Comparison of ENCODE assay signal across 14 mouse cellular contexts in genomic region chr9:66205702-66206101, GRCm38 (mm10). TPM values are rescaled to one million over a fixed set of nuclear protein-coding genes. Genes with fewer than 3 reads are reported as not detected.
DNase-seq lines count a peak whose midpoint lies in the region; TF ChIP-seq lines count a peak whose summit lies in the region.
"Had no signal": no experiment of that assay in that cellular context is flagged by ENCODE, and none has a peak within 500 bp of the region (broad histone marks: within the 10 kb centered on the region; RNA-seq: fewer than 3 reads in every experiment).

No protein-coding gene starts in this region.

- peaks cover 20% of the 10 kb centered on the region for H3K4me1 ChIP-seq in heart, adult 2 months (ENCODE audit: control insufficient read depth, insufficient read depth, low read length)
- H3K4me1 ChIP-seq in limb, embryonic 10.5 days, result peaks cover 4% of the 10 kb centered on the region; the same call in 1 of the 2 replicates

- no peak for TF ChIP-seq CTCF in heart, adult 2 months (IDR thresholded peaks at IDR 0.05)

- TF ChIP-seq POLR2A in heart, adult 2 months (IDR thresholded peaks at IDR 0.05; ENCODE audit: insufficient read depth, low read depth, low read length), result no peak

- peak overlapping the region; percentile 23 for H3K27ac ChIP-seq in heart, adult 2 months
- H3K27ac ChIP-seq in limb, embryonic 10.5 days, result no peak overlapping the region
- H3K27ac ChIP-seq: lung, embryonic 15.5 days; midbrain, embryonic 10.5 days had no signal

- 56% methylated on average over 9 of the region's 9 CpGs for WGBS in heart, adult 2 months
- WGBS in limb, embryonic 10.5 days, result 92% methylated on average over 9 of the region's 9 CpGs

- intact Hi-C loops in heart, adult 2 months (cut with DNase I), result no loop called here

- H3K36me3 ChIP-seq in heart, adult 2 months (ENCODE audit: control insufficient read depth, insufficient read depth, low read length), result peaks cover 4% of the 10 kb centered on the region
- no peaks in the 10 kb centered on the region for H3K36me3 ChIP-seq in limb, embryonic 10.5 days
- H3K36me3 ChIP-seq: heart, embryonic 15.5 days; lung, embryonic 15.5 days; midbrain, embryonic 10.5 days had no signal

- H3K9me3 ChIP-seq in limb, embryonic 10.5 days (replicated peaks), result no peaks in the 10 kb centered on the region
- H3K9me3 ChIP-seq: heart, embryonic 15.5 days; lung, embryonic 15.5 days; midbrain, embryonic 10.5 days had no signal

- no peak overlapping the region for H3K9ac ChIP-seq in heart, adult 2 months (ENCODE audit: low read depth, low read length)
- H3K9ac ChIP-seq: heart, embryonic 15.5 days; lung, embryonic 15.5 days had no signal

- H3K79me2 ChIP-seq in heart, adult 2 months (replicated peaks; ENCODE audit: control insufficient read depth, insufficient read depth, low read length), result no peaks in the 10 kb centered on the region

- H3K27me3 ChIP-seq in heart, adult 2 months (ENCODE audit: control insufficient read depth, insufficient read depth, low read length), result no peaks in the 10 kb centered on the region
- H3K27me3 ChIP-seq in limb, embryonic 10.5 days (ENCODE audit: low read depth, poor library complexity, severe bottlenecking), result no peaks in the 10 kb centered on the region
- H3K27me3 ChIP-seq: heart, embryonic 15.5 days; lung, embryonic 15.5 days had no signal

- peak; percentile 37 for DNase-seq in adrenal gland, postnatal 14 days
- no peak for DNase-seq in adrenal gland, adult 2 months
- peak in 1 of 2 experiments; percentile 59 for DNase-seq in heart, adult 2 months
- DNase-seq in heart, postnatal 4 days, result no peak
- peak; percentile 64 for DNase-seq in brain, adult 2 months (ENCODE audit: low read depth, low spot score)
- DNase-seq in layer of hippocampus, adult 18-20 months (ENCODE audit: low spot score in 2 of 2), result peak; percentile 22 to 46
- DNase-seq in limb, embryonic 10.5 days (ENCODE audit: low spot score), result no peak
- DNase-seq in B cell, adult 2 months, result no peak
- DNase-seq: kidney, postnatal 10 days; thymus, postnatal 36 days had no signal

- H3K4me3 ChIP-seq in heart, adult 2 months, result no peak overlapping the region
- no peak overlapping the region for H3K4me3 ChIP-seq in limb, embryonic 10.5 days
- H3K4me3 ChIP-seq: erythroblast, embryonic 14.5 days; heart, embryonic 15.5 days; lung, embryonic 15.5 days; midbrain, embryonic 10.5 days had no signal

- no peak for TF ChIP-seq EP300 in heart, adult 2 months (IDR thresholded peaks at IDR 0.05; ENCODE audit: insufficient read depth, low read depth, low read length)

RNA-seq across cellular contexts. Expression of gene Dapk2, which starts 47.7 kb away (rescaled TPM):
- 9.2 and 9.6 TPM in 2 replicates for total RNA-seq in adrenal gland, postnatal 14 days (2021)
- 1 to 10 TPM; 4.5 to 9.7 TPM for total RNA-seq in adrenal gland, adult 2 months (2021)
- 1.4 and 3.0 TPM in 2 replicates for polyA plus RNA-seq in adrenal gland, adult 2 months (2012; rRNA removed)
- total RNA-seq in heart, adult 2 months (2021), result 1 to 10 TPM; 5.8 TPM
- polyA plus RNA-seq in heart, adult 2 months (2012; rRNA removed), result 5.6 and 8.5 TPM in 2 replicates
- 1 to 10 TPM; 3.1 to 3.8 TPM for total RNA-seq in heart, postnatal 4 days (2021)
- total RNA-seq in layer of hippocampus, adult 18-20 months (2021), result under 1 TPM; 0.76 to 0.92 TPM
- 2.9 and 3.6 TPM in 2 replicates for polyA plus RNA-seq in limb, embryonic 10.5 days (2016; fragmentation: Nextera tagmentation; extraction: Ambion mirVana)

Comparison
In these comparisons a context has a peak if more than half of its experiments do, and no peak if none do; other contexts are left out.
1. DNase-seq: peak in adrenal gland, postnatal 14 days (single experiment), brain, adult 2 months (single experiment) and layer of hippocampus, adult 18-20 months (2 of 2); none in adrenal gland, adult 2 months (single experiment), heart, postnatal 4 days (single experiment), limb, embryonic 10.5 days (single experiment) and B cell, adult 2 months (0 of 2).